Mouse (Mus musculus): ENCODE data around the gene Aqp12.

DNA sequence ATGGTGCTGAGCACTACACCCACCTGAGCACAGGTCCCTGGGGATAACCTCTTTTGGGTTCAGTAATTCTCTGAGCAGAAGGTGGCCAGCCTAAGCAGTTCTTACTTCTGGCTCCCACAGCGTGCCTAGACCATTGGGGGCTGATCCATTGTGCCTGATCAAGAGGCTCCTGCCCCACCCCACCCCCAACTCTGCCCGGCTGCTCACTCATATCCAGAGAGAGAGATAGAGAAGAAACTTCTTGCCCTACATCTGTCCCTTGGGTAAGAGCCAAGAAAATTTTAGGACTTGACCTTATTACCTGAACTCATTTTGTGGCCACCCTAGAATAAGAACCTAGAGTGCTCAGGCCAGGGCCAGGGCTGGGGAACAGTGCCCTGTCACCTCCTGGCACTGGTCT is 13.3 kb upstream of the Aqp12 start:
- no peak for TF ChIP-seq CTCF (IDR thresholded peaks at IDR 0.05; ENCODE audit: low read depth, low read length)
- TF ChIP-seq POLR2A (IDR thresholded peaks at IDR 0.05; ENCODE audit: extremely low read depth, insufficient read depth, low read length): no peak

All from liver, adult 2 months (tissue).